Mouse (Mus musculus) liver, adult 2 months (tissue): Measurements from ENCODE around the gene Trak2.

Experiments used
- CTCF ChIP-seq: fragments of 200-500 bp; IDR thresholded peaks from 2 replicates; pipeline ENCODE4 v1.5.1; 2011; ENCODE audit warnings: low read depth, low read length, control low read depth
- POLR2A ChIP-seq: fragments of 200-500 bp; IDR thresholded peaks from 2 replicates; pipeline ENCODE4 v1.6.1; 2011; ENCODE audit warnings: low read length, control low read depth; ENCODE audit not compliant: insufficient read depth; ENCODE audit errors: extremely low read depth

DNA sequence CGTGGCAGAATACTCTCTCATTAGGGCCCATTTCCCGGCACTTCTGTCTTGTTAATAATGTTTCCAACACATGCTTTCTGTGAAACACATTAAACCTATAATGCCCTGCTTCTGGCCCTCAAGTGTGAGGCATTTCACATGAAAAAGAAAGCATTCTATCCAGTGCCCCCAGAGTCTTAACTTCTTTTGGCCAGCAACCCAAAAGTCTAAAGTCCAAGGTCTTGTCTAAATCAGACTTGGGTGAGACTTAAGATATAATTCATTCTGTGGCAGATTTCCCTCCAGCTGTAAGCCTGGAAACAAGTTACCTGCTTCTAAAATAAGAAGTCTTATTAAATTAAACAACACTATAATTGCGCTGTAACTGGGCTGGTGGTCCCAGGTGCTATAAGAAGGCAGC lies 48.3 kb upstream of the Trak2 start:
- no peak for TF ChIP-seq CTCF
- TF ChIP-seq POLR2A: no peak
